Mouse (Mus musculus): Measurements from ENCODE around the gene Psmc1. TPM values are rescaled to one million over a fixed set of nuclear protein-coding genes. Genes with fewer than 3 reads are reported as not detected.

The Psmc1 gene
- polyA plus RNA-seq (2014; fragmentation: Nextera tagmentation; extraction: Ambion mirVana): 243 and 280 TPM in 2 replicates

GRCm38 (mm10) chr12:100109986-100110696, at the start of gene Psmc1:
TSS of gene Psmc1 (plus strand) at chr12:100110154.
- Histone ChIP-seq H3K4me3 (ENCODE audit: low read depth, low read length) (peak within 1 kb of the TSS; percentile 91), H3K4me1 (ENCODE audit: control insufficient read depth, insufficient read depth, low read length) (peaks cover 8% of the 10 kb centered on the region), H3K27me3 (ENCODE audit: control insufficient read depth, insufficient read depth, low read length) (no peaks in the 10 kb centered on the region), H3K36me3 (ENCODE audit: control insufficient read depth, insufficient read depth, low read length) (peaks cover 9% of the 10 kb centered on the region), H3K27ac (ENCODE audit: low read depth, low read length) (peak within 1 kb of the TSS; percentile 84), H3K4me2 (peak within 1 kb of the TSS; percentile 68), H3K9me3 (replicated peaks; ENCODE audit: control insufficient read depth, low read length) (no peaks in the 10 kb centered on the region), H3K9ac (ENCODE audit: low read depth, low read length) (peak within 1 kb of the TSS; percentile 96)
- WGBS (ENCODE audit: insufficient replicate concordance): under 1% methylated on average over 58 of the region's 58 CpGs
- ATAC-seq (replicated peaks; ENCODE audit: insufficient number of reproducible peaks, low FRiP score, low TSS enrichment): peak; percentile 70

GRCm38 (mm10) chr12:100061071-100061470, 48.9 kb upstream of the Psmc1 start:
- no peak overlapping the region for H3K4me3 ChIP-seq (ENCODE audit: low read depth, low read length)
- H3K36me3 ChIP-seq (ENCODE audit: control insufficient read depth, insufficient read depth, low read length): no peaks in the 10 kb centered on the region
- H3K9me3 ChIP-seq (replicated peaks; ENCODE audit: control insufficient read depth, low read length): no peaks in the 10 kb centered on the region
- no peak for ATAC-seq (replicated peaks; ENCODE audit: insufficient number of reproducible peaks, low FRiP score, low TSS enrichment)
- no peak overlapping the region for H3K27ac ChIP-seq (ENCODE audit: low read depth, low read length)
- H3K9ac ChIP-seq (ENCODE audit: low read depth, low read length): no peak overlapping the region
- H3K4me1 ChIP-seq (ENCODE audit: control insufficient read depth, insufficient read depth, low read length): no peaks in the 10 kb centered on the region
- WGBS (ENCODE audit: insufficient replicate concordance): 72% methylated on average over 10 of the region's 10 CpGs
- no peaks in the 10 kb centered on the region for H3K27me3 ChIP-seq (ENCODE audit: control insufficient read depth, insufficient read depth, low read length)
- no peak overlapping the region for H3K4me2 ChIP-seq

- Histone ChIP-seq H3K27me3 (ENCODE audit: control insufficient read depth, insufficient read depth, low read length) (no peaks in the 10 kb centered on the region), H3K27ac (ENCODE audit: low read depth, low read length) (no peak overlapping the region), H3K4me3 (ENCODE audit: low read depth, low read length) (no peak overlapping the region), H3K4me1 (ENCODE audit: control insufficient read depth, insufficient read depth, low read length) (no peaks in the 10 kb centered on the region), H3K4me2 (no peak overlapping the region), H3K36me3 (ENCODE audit: control insufficient read depth, insufficient read depth, low read length) (no peaks in the 10 kb centered on the region), H3K9me3 (replicated peaks; ENCODE audit: control insufficient read depth, low read length) (no peaks in the 10 kb centered on the region), H3K9ac (ENCODE audit: low read depth, low read length) (no peak overlapping the region)
- no peak for ATAC-seq (replicated peaks; ENCODE audit: insufficient number of reproducible peaks, low FRiP score, low TSS enrichment)
Measured at GRCm38 (mm10) chr12:100061826-100062225, 48.1 kb upstream of the Psmc1 start.

GRCm38 (mm10) chr12:100062584-100062983, 47.4 kb upstream of the Psmc1 start:
- H3K27me3 ChIP-seq (ENCODE audit: control insufficient read depth, insufficient read depth, low read length): no peaks in the 10 kb centered on the region
- no peak for ATAC-seq (replicated peaks; ENCODE audit: insufficient number of reproducible peaks, low FRiP score, low TSS enrichment)
- H3K4me2 ChIP-seq: no peak overlapping the region
- 64% methylated on average over 3 of the region's 3 CpGs for WGBS (ENCODE audit: insufficient replicate concordance)
- H3K9me3 ChIP-seq (replicated peaks; ENCODE audit: control insufficient read depth, low read length): no peaks in the 10 kb centered on the region
- no peak overlapping the region for H3K27ac ChIP-seq (ENCODE audit: low read depth, low read length)
- no peaks in the 10 kb centered on the region for H3K4me1 ChIP-seq (ENCODE audit: control insufficient read depth, insufficient read depth, low read length)
- H3K9ac ChIP-seq (ENCODE audit: low read depth, low read length): no peak overlapping the region
- H3K4me3 ChIP-seq (ENCODE audit: low read depth, low read length): no peak overlapping the region
- no peaks in the 10 kb centered on the region for H3K36me3 ChIP-seq (ENCODE audit: control insufficient read depth, insufficient read depth, low read length)

- H3K27me3 ChIP-seq (ENCODE audit: control insufficient read depth, insufficient read depth, low read length): no peaks in the 10 kb centered on the region
- no peak overlapping the region for H3K4me2 ChIP-seq
- no peak overlapping the region; the same call in 1 of the 2 replicates for H3K27ac ChIP-seq (ENCODE audit: low read depth, low read length)
- H3K9me3 ChIP-seq (replicated peaks; ENCODE audit: control insufficient read depth, low read length): no peaks in the 10 kb centered on the region
- 55% methylated on average over 3 of the region's 3 CpGs for WGBS (ENCODE audit: insufficient replicate concordance)
- no peaks in the 10 kb centered on the region for H3K4me1 ChIP-seq (ENCODE audit: control insufficient read depth, insufficient read depth, low read length)
- H3K4me3 ChIP-seq (ENCODE audit: low read depth, low read length): no peak overlapping the region
- H3K9ac ChIP-seq (ENCODE audit: low read depth, low read length): no peak overlapping the region
- no peak for ATAC-seq (replicated peaks; ENCODE audit: insufficient number of reproducible peaks, low FRiP score, low TSS enrichment)
- H3K36me3 ChIP-seq (ENCODE audit: control insufficient read depth, insufficient read depth, low read length): no peaks in the 10 kb centered on the region
Measured at GRCm38 (mm10) chr12:100065109-100065508, 44.8 kb upstream of the Psmc1 start.

GRCm38 (mm10) chr12:100067477-100067876, 42.5 kb upstream of the Psmc1 start:
- Histone ChIP-seq H3K36me3 (ENCODE audit: control insufficient read depth, insufficient read depth, low read length) (no peaks in the 10 kb centered on the region), H3K27me3 (ENCODE audit: control insufficient read depth, insufficient read depth, low read length) (no peaks in the 10 kb centered on the region), H3K4me3 (ENCODE audit: low read depth, low read length) (no peak overlapping the region), H3K4me2 (no peak overlapping the region), H3K4me1 (ENCODE audit: control insufficient read depth, insufficient read depth, low read length) (no peaks in the 10 kb centered on the region), H3K9ac (ENCODE audit: low read depth, low read length) (no peak overlapping the region), H3K27ac (ENCODE audit: low read depth, low read length) (no peak overlapping the region), H3K9me3 (replicated peaks; ENCODE audit: control insufficient read depth, low read length) (no peaks in the 10 kb centered on the region)
- ATAC-seq (replicated peaks; ENCODE audit: insufficient number of reproducible peaks, low FRiP score, low TSS enrichment): no peak
- 84% methylated on average over 5 of the region's 5 CpGs for WGBS (ENCODE audit: insufficient replicate concordance)

GRCm38 (mm10) chr12:100073201-100073672, 36.7 kb upstream of the Psmc1 start:
- WGBS (ENCODE audit: insufficient replicate concordance): 49% methylated on average over 4 of the region's 4 CpGs
- no peak overlapping the region for H3K9ac ChIP-seq (ENCODE audit: low read depth, low read length)
- ATAC-seq (replicated peaks; ENCODE audit: insufficient number of reproducible peaks, low FRiP score, low TSS enrichment): 0 out of 2 replicates have a peak, but pooled peaks have one; percentile 49
- H3K4me2 ChIP-seq: no peak overlapping the region
- no peaks in the 10 kb centered on the region for H3K4me1 ChIP-seq (ENCODE audit: control insufficient read depth, insufficient read depth, low read length)
- no peak overlapping the region for H3K27ac ChIP-seq (ENCODE audit: low read depth, low read length)
- no peaks in the 10 kb centered on the region for H3K36me3 ChIP-seq (ENCODE audit: control insufficient read depth, insufficient read depth, low read length)
- no peaks in the 10 kb centered on the region for H3K27me3 ChIP-seq (ENCODE audit: control insufficient read depth, insufficient read depth, low read length)
- H3K9me3 ChIP-seq (replicated peaks; ENCODE audit: control insufficient read depth, low read length): no peaks in the 10 kb centered on the region
- no peak overlapping the region for H3K4me3 ChIP-seq (ENCODE audit: low read depth, low read length)

GRCm38 (mm10) chr12:100075715-100076114, 34.2 kb upstream of the Psmc1 start:
- Histone ChIP-seq H3K4me3 (ENCODE audit: low read depth, low read length) (no peak overlapping the region), H3K27me3 (ENCODE audit: control insufficient read depth, insufficient read depth, low read length) (no peaks in the 10 kb centered on the region), H3K4me2 (no peak overlapping the region), H3K4me1 (ENCODE audit: control insufficient read depth, insufficient read depth, low read length) (no peaks in the 10 kb centered on the region), H3K9me3 (replicated peaks; ENCODE audit: control insufficient read depth, low read length) (no peaks in the 10 kb centered on the region), H3K9ac (ENCODE audit: low read depth, low read length) (no peak overlapping the region), H3K27ac (ENCODE audit: low read depth, low read length) (no peak overlapping the region), H3K36me3 (ENCODE audit: control insufficient read depth, insufficient read depth, low read length) (no peaks in the 10 kb centered on the region)
- WGBS (ENCODE audit: insufficient replicate concordance): 77% methylated on average over 4 of the region's 4 CpGs
- no peak for ATAC-seq (replicated peaks; ENCODE audit: insufficient number of reproducible peaks, low FRiP score, low TSS enrichment)

Data from heart, embryonic 11.5 days (tissue).